ENCODE assay signal across 10 mouse cellular contexts in the genomic region with DNA sequence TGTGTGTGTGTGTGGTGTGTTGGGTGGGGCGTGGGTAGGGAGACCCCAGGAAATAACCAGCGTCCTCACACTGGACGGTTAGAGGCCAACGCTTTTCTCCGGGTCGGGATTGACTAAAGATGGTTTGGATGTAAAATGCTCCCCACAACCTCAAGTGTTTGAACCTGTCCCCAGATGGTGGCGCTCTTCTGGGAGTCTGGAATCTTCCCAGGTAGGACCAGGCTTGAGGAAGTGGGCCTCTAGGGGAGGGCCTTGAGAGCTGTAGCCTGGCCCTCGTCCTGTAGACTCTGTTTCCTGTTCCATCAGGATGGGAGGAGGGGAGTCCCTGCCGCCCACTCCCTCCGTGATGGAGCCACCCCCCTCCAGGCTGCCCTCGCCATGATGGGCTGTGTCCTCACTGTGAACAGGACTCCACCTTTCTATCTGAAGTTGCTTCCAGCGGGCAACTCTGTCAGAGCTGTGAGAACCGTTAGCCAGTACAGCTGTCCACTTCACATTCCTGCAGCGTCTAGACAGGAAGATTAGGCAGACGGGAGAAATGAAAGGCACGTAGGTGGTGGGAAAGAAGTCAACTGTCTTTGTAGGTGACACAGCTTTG.
DNase-seq lines count a peak whose midpoint lies in the region; ATAC-seq and TF ChIP-seq lines count a peak whose summit lies in the region.
"Had no signal": no experiment of that assay in that cellular context is flagged by ENCODE, and none has a peak within 500 bp of the region (broad histone marks: within the 10 kb centered on the region; RNA-seq: fewer than 3 reads in every experiment).

No protein-coding gene starts in this region.

- WGBS in lung, embryonic 14.5 days: 41% methylated on average over 16 of the region's 16 CpGs
- WGBS in heart, embryonic 15.5 days: 38% methylated on average over 16 of the region's 16 CpGs
- 47% methylated on average over 16 of the region's 16 CpGs for WGBS in liver, embryonic 15.5 days (ENCODE audit: insufficient replicate concordance)

- H3K4me2 ChIP-seq in lung, embryonic 14.5 days: peak overlapping the region; percentile 20; the same call in 1 of the 2 replicates
- peak overlapping the region; percentile 41 for H3K4me2 ChIP-seq in heart, embryonic 15.5 days
- no peak overlapping the region for H3K4me2 ChIP-seq in liver, embryonic 15.5 days
- H3K4me2 ChIP-seq: hindbrain, embryonic 13.5 days; neural tube, embryonic 12.5 days had no signal

- no peaks in the 10 kb centered on the region for H3K27me3 ChIP-seq in lung, embryonic 14.5 days (ENCODE audit: insufficient read depth, low read length)
- no peaks in the 10 kb centered on the region for H3K27me3 ChIP-seq in heart, embryonic 15.5 days
- no peaks in the 10 kb centered on the region for H3K27me3 ChIP-seq in liver, embryonic 15.5 days
- H3K27me3 ChIP-seq: hindbrain, embryonic 13.5 days; neural tube, embryonic 12.5 days had no signal

- no peak overlapping the region for H3K27ac ChIP-seq in lung, embryonic 14.5 days (ENCODE audit: low read depth)
- H3K27ac ChIP-seq in heart, embryonic 15.5 days: peak overlapping the region; percentile 82
- H3K27ac ChIP-seq in liver, embryonic 15.5 days (replicated peaks): no peak overlapping the region
- H3K27ac ChIP-seq: hindbrain, embryonic 13.5 days; neural tube, embryonic 12.5 days had no signal

- peak; percentile 56; the same call in 1 of the 2 replicates for ATAC-seq in lung, embryonic 14.5 days (ENCODE audit: insufficient read depth)
- peak; percentile 66 for ATAC-seq in heart, embryonic 15.5 days (replicated peaks; ENCODE audit: insufficient number of reproducible peaks, insufficient read depth, low FRiP score, low read depth)
- ATAC-seq in liver, embryonic 15.5 days (ENCODE audit: insufficient read depth): peak; percentile 22; the same call in 1 of the 2 replicates
- ATAC-seq in activated CD4-positive, CD25-positive, alpha-beta regulatory T cell, adult 4 months: no peak

- no peak overlapping the region for H3K4me3 ChIP-seq in lung, embryonic 14.5 days (ENCODE audit: low read depth, low read length)
- H3K4me3 ChIP-seq in heart, embryonic 15.5 days: no peak overlapping the region
- no peak overlapping the region for H3K4me3 ChIP-seq in liver, embryonic 15.5 days (replicated peaks)
- H3K4me3 ChIP-seq: hindbrain, embryonic 13.5 days; neural tube, embryonic 12.5 days had no signal

- no peak overlapping the region for H3K9ac ChIP-seq in lung, embryonic 14.5 days
- no peak overlapping the region for H3K9ac ChIP-seq in heart, embryonic 15.5 days
- H3K9ac ChIP-seq in liver, embryonic 15.5 days: no peak overlapping the region
- H3K9ac ChIP-seq: hindbrain, embryonic 13.5 days; neural tube, embryonic 12.5 days had no signal

- H3K4me1 ChIP-seq in lung, embryonic 14.5 days (ENCODE audit: insufficient read depth): 0 out of 2 replicates have a peak, but pooled peaks cover 4% of the 10 kb centered on the region
- H3K4me1 ChIP-seq in heart, embryonic 15.5 days (replicated peaks): peaks cover 26% of the 10 kb centered on the region
- H3K4me1 ChIP-seq in liver, embryonic 15.5 days (replicated peaks): peaks cover 4% of the 10 kb centered on the region; the same call in 1 of the 2 replicates

- H3K36me3 ChIP-seq in lung, embryonic 14.5 days (ENCODE audit: insufficient read depth): no peaks in the 10 kb centered on the region
- H3K36me3 ChIP-seq in heart, embryonic 15.5 days: no peaks in the 10 kb centered on the region
- H3K36me3 ChIP-seq in liver, embryonic 15.5 days (replicated peaks): no peaks in the 10 kb centered on the region
- H3K36me3 ChIP-seq: hindbrain, embryonic 13.5 days; neural tube, embryonic 12.5 days had no signal

- peak; percentile 41 for DNase-seq in embryo, embryonic 11 days
- no peak for DNase-seq in embryo, embryonic 10.5 days (ENCODE audit: low spot score)
- peak; percentile 52 for DNase-seq in lung, embryonic 14.5 days
- no peak for DNase-seq in lung, postnatal 14 days
- no peak for DNase-seq in layer of hippocampus, adult 8-10 months (ENCODE audit: low spot score in 2 of 2)

- peak; percentile 32; the same call in 1 of the 2 replicates for TF ChIP-seq CTCF in lung, embryonic 14.5 days (IDR thresholded peaks at IDR 0.05; ENCODE audit: low read depth)

- H3K9me3 ChIP-seq in lung, embryonic 14.5 days (ENCODE audit: low read depth, low read length): no peaks in the 10 kb centered on the region
- H3K9me3 ChIP-seq in heart, embryonic 15.5 days (replicated peaks): no peaks in the 10 kb centered on the region
- no peaks in the 10 kb centered on the region for H3K9me3 ChIP-seq in liver, embryonic 15.5 days (replicated peaks)
- H3K9me3 ChIP-seq: hindbrain, embryonic 13.5 days; neural tube, embryonic 12.5 days had no signal

Comparison
In these comparisons a context has a peak if more than half of its experiments do, and no peak if none do; other contexts are left out.
1. DNase-seq: peak in embryo, embryonic 11 days (single experiment) and lung, embryonic 14.5 days (single experiment); none in embryo, embryonic 10.5 days (single experiment), lung, postnatal 14 days (single experiment) and layer of hippocampus, adult 8-10 months (0 of 2).